Mouse (Mus musculus) G1E (cell line): Measurements from ENCODE around the gene Ccni. TPM values are rescaled to one million over a fixed set of nuclear protein-coding genes. Genes with fewer than 3 reads are reported as not detected.
A peak's percentile ranks its signal among the peaks of the same experiment; 100 is the strongest.

ENCODE experiments used
- ATAC-seq: 2 replicates; pipeline ENCODE4 v1.8.0; 2016; ENCODE audit warnings: mild to moderate bottlenecking; ENCODE audit not compliant: insufficient number of reproducible peaks, poor library complexity, low FRiP score, severe bottlenecking; ENCODE audit errors: extremely low read depth
- DNase-seq: peaks from one replicate; pipeline ENCODE4 v3.0.0; 2012; ENCODE audit warnings: low spot score
- H3K27me3 ChIP-seq: 2 replicates; pipeline ENCODE4 v1.6.1; 2012; ENCODE audit warnings: mild to moderate bottlenecking, low read length, inconsistent platforms; ENCODE audit not compliant: insufficient read depth
- H3K36me3 ChIP-seq: replicated peaks from 2 replicates; pipeline ENCODE3; 2012; ENCODE audit warnings: mild to moderate bottlenecking, inconsistent platforms
- H3K4me1 ChIP-seq: 2 replicates; pipeline ENCODE4 v1.6.1; 2012; ENCODE audit warnings: low read depth, low read length, inconsistent platforms, mixed read lengths; ENCODE audit not compliant: insufficient read depth
- H3K4me3 ChIP-seq: 2 replicates; pipeline ENCODE4 v1.5.1; 2012; ENCODE audit warnings: low read depth, mild to moderate bottlenecking, inconsistent platforms, low read length, moderate library complexity, mixed read lengths
- H3K9me3 ChIP-seq: replicated peaks from 2 replicates; pipeline ENCODE4 v1.6.1; 2012; ENCODE audit warnings: inconsistent platforms
- CTCF ChIP-seq: IDR thresholded peaks from 2 replicates; pipeline ENCODE4 v1.5.1; 2012; ENCODE audit warnings: low read depth, low read length, inconsistent platforms, mixed read lengths
- GATA2 ChIP-seq: IDR thresholded peaks from 2 replicates; pipeline ENCODE4 v1.6.1; 2012; ENCODE audit warnings: low read depth, low read length, inconsistent platforms, borderline replicate concordance
- POLR2AphosphoS5 ChIP-seq: IDR thresholded peaks from 2 replicates; pipeline ENCODE4 v1.6.1; 2012; ENCODE audit warnings: low read depth, low read length, inconsistent platforms; ENCODE audit not compliant: insufficient replicate concordance
- TAL1 ChIP-seq: conservative IDR thresholded peaks from 2 replicates; pipeline ENCODE4 v1.6.1; 2012; ENCODE audit warnings: low read depth, low read length, inconsistent platforms, mixed read lengths
- polyA plus RNA-seq: library from polyadenylated mRNA; stranded (reverse); fragments of >175 nt; gene quantifications from 2 replicates; pipeline ENCODE4 v1.2.3, GENCODE M21; 2012
- total RNA-seq, 2 experiments: library from RNA; stranded (forward) in 1 of 2; stranded (reverse) in 1 of 2; fragments of 200-1000 nt in 1 of 2; fragments of >200 nt in 1 of 2; fragmentation: Nextera tagmentation in 1 of 2; gene quantifications; 2 replicates each; pipeline ENCODE4 v1.2.3; 2014 to 2017

Gene Ccni
- total and polyA plus RNA-seq, 3 experiments = 138 to 432 (median 302) TPM

- H3K4me1 ChIP-seq = peaks cover 12% of the 10 kb centered on the region
- peaks cover 6% of the 10 kb centered on the region; the same call in 1 of the 2 replicates for H3K9me3 ChIP-seq
These were observed 70.8 kb downstream of the Ccni start for GRCm38 (mm10) chr5:93135368-93136107.

GRCm38 (mm10) chr5:93133445-93134244 is 72.7 kb downstream of the Ccni start:
- Histone ChIP-seq H3K36me3 (peaks cover 42% of the 10 kb centered on the region), H3K9me3 (0 out of 2 replicates have a peak, but pooled peaks cover 4% of the 10 kb centered on the region), H3K4me3 (no peak overlapping the region), H3K4me1 (peaks cover 15% of the 10 kb centered on the region), H3K27me3 (no peaks in the 10 kb centered on the region)
- no peak for ATAC-seq
- no peak for DNase-seq
- TF ChIP-seq POLR2AphosphoS5 (no peak), GATA2 (no peak), CTCF (no peak), TAL1 (no peak)

More at GRCm38 (mm10) chr5:93135368-93136107, 70.8 kb downstream of the Ccni start:
- H3K4me3 ChIP-seq = no peak overlapping the region
- DNase-seq (no peak), ATAC-seq (peak; percentile 54)
- TF ChIP-seq POLR2AphosphoS5 = no peak
- peak; percentile 36 for TF ChIP-seq TAL1
- peaks cover 48% of the 10 kb centered on the region for H3K36me3 ChIP-seq
- H3K27me3 ChIP-seq = no peaks in the 10 kb centered on the region

Other genes starting within 250 kb of the Ccni start
- gene Sowahb, start 161.5 kb downstream of the Ccni start, total RNA-seq (2014; fragmentation: Nextera tagmentation) = not detected in 2 replicates
- 0.11 TPM in 1 of 2 replicates, not detected in the other for gene Sowahb, start 161.5 kb downstream of the Ccni start, total RNA-seq (2017)
- not detected in 2 replicates for gene Sowahb, start 161.5 kb downstream of the Ccni start, polyA plus RNA-seq
- 96.1 and 104 TPM in 2 replicates for gene Sept11, start 113.1 kb downstream of the Ccni start, total RNA-seq (2014; fragmentation: Nextera tagmentation)
- 41.2 and 46.1 TPM in 2 replicates for gene Sept11, start 113.1 kb downstream of the Ccni start, total RNA-seq (2017)
- 20.4 and 25.4 TPM in 2 replicates for gene Sept11, start 113.1 kb downstream of the Ccni start, polyA plus RNA-seq
- 2.0 and 3.0 TPM in 2 replicates for gene 2010109A12Rik, start within 50 bp of the Ccni start, total RNA-seq (2014; fragmentation: Nextera tagmentation)
- gene 2010109A12Rik, start within 50 bp of the Ccni start, total RNA-seq (2017) = 1.4 and 3.7 TPM in 2 replicates
- gene 2010109A12Rik, start within 50 bp of the Ccni start, polyA plus RNA-seq = 0.12 and 0.26 TPM in 2 replicates
- gene Ccng2, start 60.8 kb upstream of the Ccni start, total RNA-seq (2014; fragmentation: Nextera tagmentation) = 110 and 117 TPM in 2 replicates
- gene Ccng2, start 60.8 kb upstream of the Ccni start, total RNA-seq (2017) = 215 and 251 TPM in 2 replicates
- 30.9 and 35.2 TPM in 2 replicates for gene Ccng2, start 60.8 kb upstream of the Ccni start, polyA plus RNA-seq